Mouse (Mus musculus) brain, embryonic 14.5 days (tissue): ENCODE data around the gene Spaar.

Experiments used
- CTCF ChIP-seq: fragments of 200-500 bp; IDR thresholded peaks from 2 replicates; pipeline ENCODE4 v1.5.1; 2012; ENCODE audit warnings: inconsistent platforms, mild to moderate bottlenecking, moderate library complexity, borderline replicate concordance; ENCODE audit not compliant: insufficient read depth, insufficient read length; ENCODE audit errors: extremely low read depth
- POLR2A ChIP-seq: fragments of 200-500 bp; IDR thresholded peaks from 2 replicates; pipeline ENCODE4 v1.6.1; 2012; ENCODE audit warnings: mild to moderate bottlenecking, inconsistent platforms, borderline replicate concordance; ENCODE audit not compliant: poor library complexity, insufficient read depth, insufficient read length, severe bottlenecking; ENCODE audit errors: extremely low read depth

DNA sequence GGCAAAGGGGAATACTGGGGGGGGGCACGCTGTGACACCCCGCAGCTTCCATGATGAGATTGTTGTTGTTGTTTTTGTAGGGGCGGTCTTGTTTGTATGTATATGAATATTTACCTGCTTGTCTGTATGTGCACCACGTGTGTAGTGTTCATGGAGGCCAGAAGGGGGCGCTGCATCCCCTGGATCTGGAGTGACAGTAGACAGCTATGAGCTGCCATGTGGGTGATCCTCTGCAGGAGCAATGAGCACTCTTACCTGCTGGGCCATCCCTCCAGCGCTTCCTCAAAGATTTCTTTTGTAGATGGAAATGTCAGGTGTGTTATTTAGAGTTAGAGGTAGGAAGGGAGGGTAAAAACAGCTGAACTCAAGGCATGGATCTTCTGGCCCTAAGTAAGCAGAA lies 26.4 kb upstream of the Spaar start:
- peak; percentile 42; the same call in 1 of the 2 replicates for TF ChIP-seq CTCF
- no peak for TF ChIP-seq POLR2A
